Mouse (Mus musculus) heart, embryonic 15.5 days (tissue): ENCODE measurements around the gene Ptprb. TPM values are rescaled to one million over a fixed set of nuclear protein-coding genes. Genes with fewer than 3 reads are reported as not detected.

Experiments
- ATAC-seq: fragments of 200-750 bp; cut with Nextera tagmentation; replicated peaks from 2 replicates; pipeline ENCODE4 v1.8.0; 2017; ENCODE audit warnings: low read depth, moderate TSS enrichment; ENCODE audit not compliant: insufficient number of reproducible peaks, insufficient read depth, low FRiP score
- H3K27ac ChIP-seq: fragments of 300-500 bp; sonication (generic); 2 replicates; pipeline ENCODE4 v1.5.1; 2015; ENCODE audit warnings: mild to moderate bottlenecking, inconsistent platforms
- H3K27me3 ChIP-seq: fragments of 300-500 bp; sonication (generic); 2 replicates; pipeline ENCODE4 v1.6.1; 2015; ENCODE audit warnings: inconsistent platforms
- H3K36me3 ChIP-seq: fragments of 300-500 bp; sonication (generic); 2 replicates; pipeline ENCODE4 v1.6.1; 2015; ENCODE audit warnings: mild to moderate bottlenecking, inconsistent platforms
- H3K4me1 ChIP-seq: fragments of 300-500 bp; sonication (generic); replicated peaks from 2 replicates; pipeline ENCODE4 v1.6.1; 2015; ENCODE audit warnings: inconsistent platforms
- H3K4me2 ChIP-seq: fragments of 300-500 bp; sonication (generic); 2 replicates; pipeline ENCODE4 v1.6.1; 2015; ENCODE audit warnings: inconsistent platforms, mild to moderate bottlenecking, moderate library complexity
- H3K4me3 ChIP-seq: fragments of 300-500 bp; sonication (generic); 2 replicates; pipeline ENCODE4 v1.5.1; 2015; ENCODE audit warnings: mild to moderate bottlenecking, inconsistent platforms
- H3K9ac ChIP-seq: fragments of 300-500 bp; sonication (generic); 2 replicates; pipeline ENCODE4 v1.6.1; 2015; ENCODE audit warnings: mild to moderate bottlenecking, inconsistent platforms
- H3K9me3 ChIP-seq: fragments of 300-500 bp; sonication (generic); replicated peaks from 2 replicates; pipeline ENCODE4 v1.6.1; 2016; ENCODE audit warnings: inconsistent platforms
- WGBS: fragments of 180-500 bp; shearing (Covaris S2); methylation state at CpG from one replicate; pipeline ENCODE4 v1.1.7; 2015; ENCODE audit warnings: mixed read lengths; 5-methylcytosine and 5-hydroxymethylcytosine counted together
- polyA plus RNA-seq: library from polyadenylated mRNA; unstranded; fragments of >200 nt; fragmentation: Nextera tagmentation; extraction: Ambion mirVana; gene quantifications from 2 replicates; pipeline ENCODE4 v1.2.1, GENCODE M21; 2015

Ptprb gene
- polyA plus RNA-seq, 1 experiment from 2014 or later: 6.6 TPM

GRCm38 (mm10) chr10:116297854-116298253, 22.5 kb downstream of the Ptprb start:
- H3K4me1 ChIP-seq: peaks cover 12% of the 10 kb centered on the region
- no peak overlapping the region for H3K9ac ChIP-seq
- H3K9me3 ChIP-seq: no peaks in the 10 kb centered on the region
- peaks cover 15% of the 10 kb centered on the region for H3K27me3 ChIP-seq
- WGBS: 43% methylated on average over 12 of the region's 12 CpGs
- no peak overlapping the region for H3K4me2 ChIP-seq
- H3K4me3 ChIP-seq: no peak overlapping the region
- H3K27ac ChIP-seq: no peak overlapping the region
- no peaks in the 10 kb centered on the region for H3K36me3 ChIP-seq
- no peak for ATAC-seq

GRCm38 (mm10) chr10:116300824-116301223, 25.5 kb downstream of the Ptprb start:
- H3K9me3 ChIP-seq: no peaks in the 10 kb centered on the region
- peak overlapping the region; percentile 30; the same call in 1 of the 2 replicates for H3K9ac ChIP-seq
- peak overlapping the region; percentile 53 for H3K4me3 ChIP-seq
- H3K4me1 ChIP-seq: peaks cover 12% of the 10 kb centered on the region
- 19% methylated on average over 7 of the region's 7 CpGs for WGBS
- no peak overlapping the region for H3K27ac ChIP-seq
- H3K36me3 ChIP-seq: no peaks in the 10 kb centered on the region
- no peak for ATAC-seq
- H3K27me3 ChIP-seq: peaks cover 20% of the 10 kb centered on the region
- peak overlapping the region; percentile 86 for H3K4me2 ChIP-seq

- peak; percentile 69; the same call in 1 of the 2 replicates for ATAC-seq
- WGBS: under 1% methylated on average over 36 of the region's 36 CpGs
- H3K9me3 ChIP-seq: no peaks in the 10 kb centered on the region
Observed at GRCm38 (mm10) chr10:116301258-116301657, 25.9 kb downstream of the Ptprb start.

GRCm38 (mm10) chr10:116304355-116304754, 29.0 kb downstream of the Ptprb start:
- H3K4me1 ChIP-seq: peaks cover 9% of the 10 kb centered on the region
- no peak overlapping the region for H3K4me3 ChIP-seq
- no peaks in the 10 kb centered on the region for H3K36me3 ChIP-seq
- peaks cover 20% of the 10 kb centered on the region for H3K27me3 ChIP-seq
- 83% methylated on average over 4 of the region's 4 CpGs for WGBS
- H3K4me2 ChIP-seq: no peak overlapping the region
- H3K9ac ChIP-seq: no peak overlapping the region
- H3K9me3 ChIP-seq: no peaks in the 10 kb centered on the region
- ATAC-seq: no peak
- no peak overlapping the region for H3K27ac ChIP-seq

More at GRCm38 (mm10) chr10:116301258-116301657, 25.9 kb downstream of the Ptprb start:
- H3K9ac ChIP-seq: peak overlapping the region; percentile 30
- no peaks in the 10 kb centered on the region for H3K36me3 ChIP-seq
- peak overlapping the region; percentile 86 for H3K4me2 ChIP-seq
- H3K4me3 ChIP-seq: peak overlapping the region; percentile 53
- H3K27me3 ChIP-seq: peaks cover 20% of the 10 kb centered on the region
- peaks cover 12% of the 10 kb centered on the region for H3K4me1 ChIP-seq
- peak overlapping the region; percentile 35; the same call in 1 of the 2 replicates for H3K27ac ChIP-seq

GRCm38 (mm10) chr10:116309460-116309859, 34.1 kb downstream of the Ptprb start:
- H3K9me3 ChIP-seq: no peaks in the 10 kb centered on the region
- no peak overlapping the region for H3K9ac ChIP-seq
- no peaks in the 10 kb centered on the region for H3K36me3 ChIP-seq
- H3K27ac ChIP-seq: no peak overlapping the region
- no peak overlapping the region for H3K4me3 ChIP-seq
- WGBS: 69% methylated on average over 2 of the region's 2 CpGs
- no peak for ATAC-seq
- H3K27me3 ChIP-seq: no peaks in the 10 kb centered on the region
- H3K4me2 ChIP-seq: no peak overlapping the region
- H3K4me1 ChIP-seq: peaks cover 10% of the 10 kb centered on the region

- Histone ChIP-seq H3K4me2 (no peak overlapping the region), H3K9me3 (no peaks in the 10 kb centered on the region), H3K4me3 (no peak overlapping the region), H3K27me3 (no peaks in the 10 kb centered on the region), H3K9ac (no peak overlapping the region), H3K36me3 (no peaks in the 10 kb centered on the region), H3K4me1 (peaks cover 10% of the 10 kb centered on the region), H3K27ac (peak overlapping the region; percentile 31; the same call in 1 of the 2 replicates)
- no peak for ATAC-seq
- 28% methylated on average over 11 of the region's 11 CpGs for WGBS
Observed at GRCm38 (mm10) chr10:116310516-116311210, 35.3 kb downstream of the Ptprb start.

- 0 out of 2 replicates have a peak, but pooled peaks cover 3% of the 10 kb centered on the region for H3K4me1 ChIP-seq
- ATAC-seq: no peak
- H3K9me3 ChIP-seq: no peaks in the 10 kb centered on the region
- 18% methylated on average over 12 of the region's 12 CpGs for WGBS
- no peaks in the 10 kb centered on the region for H3K36me3 ChIP-seq
- no peak overlapping the region for H3K9ac ChIP-seq
- no peak overlapping the region for H3K27ac ChIP-seq
- no peak overlapping the region for H3K4me2 ChIP-seq
- H3K27me3 ChIP-seq: 0 out of 2 replicates have a peak, but pooled peaks cover 3% of the 10 kb centered on the region
- no peak overlapping the region for H3K4me3 ChIP-seq
Observed at GRCm38 (mm10) chr10:116319246-116319645, 43.9 kb downstream of the Ptprb start.

- Histone ChIP-seq H3K4me1 (peaks cover 7% of the 10 kb centered on the region), H3K4me2 (no peak overlapping the region), H3K27ac (no peak overlapping the region), H3K4me3 (no peak overlapping the region), H3K9ac (no peak overlapping the region), H3K36me3 (no peaks in the 10 kb centered on the region), H3K27me3 (no peaks in the 10 kb centered on the region), H3K9me3 (no peaks in the 10 kb centered on the region)
- no peak for ATAC-seq
- WGBS: 79% methylated on average over 5 of the region's 5 CpGs
Observed at GRCm38 (mm10) chr10:116329086-116329485, 53.8 kb downstream of the Ptprb start.

GRCm38 (mm10) chr10:116330458-116330857, 55.1 kb downstream of the Ptprb start:
- peaks cover 7% of the 10 kb centered on the region for H3K4me1 ChIP-seq
- H3K9ac ChIP-seq: peak overlapping the region; percentile 36; the same call in 1 of the 2 replicates
- no peaks in the 10 kb centered on the region for H3K27me3 ChIP-seq
- H3K4me3 ChIP-seq: peak overlapping the region; percentile 36
- ATAC-seq: 0 out of 2 replicates have a peak, but pooled peaks have one; percentile 47
- H3K27ac ChIP-seq: no peak overlapping the region
- 15% methylated on average over 5 of the region's 5 CpGs for WGBS
- no peaks in the 10 kb centered on the region for H3K9me3 ChIP-seq
- H3K4me2 ChIP-seq: peak overlapping the region; percentile 73
- no peaks in the 10 kb centered on the region for H3K36me3 ChIP-seq

- no peak for ATAC-seq
- Histone ChIP-seq H3K4me3 (peak overlapping the region; percentile 36), H3K4me1 (peaks cover 7% of the 10 kb centered on the region), H3K9me3 (no peaks in the 10 kb centered on the region), H3K9ac (peak overlapping the region; percentile 36; the same call in 1 of the 2 replicates), H3K27me3 (no peaks in the 10 kb centered on the region), H3K36me3 (no peaks in the 10 kb centered on the region), H3K4me2 (peak overlapping the region; percentile 73), H3K27ac (no peak overlapping the region)
- 24% methylated on average over 23 of the region's 23 CpGs for WGBS
Observed at GRCm38 (mm10) chr10:116330961-116331510, 55.7 kb downstream of the Ptprb start.

DNA sequence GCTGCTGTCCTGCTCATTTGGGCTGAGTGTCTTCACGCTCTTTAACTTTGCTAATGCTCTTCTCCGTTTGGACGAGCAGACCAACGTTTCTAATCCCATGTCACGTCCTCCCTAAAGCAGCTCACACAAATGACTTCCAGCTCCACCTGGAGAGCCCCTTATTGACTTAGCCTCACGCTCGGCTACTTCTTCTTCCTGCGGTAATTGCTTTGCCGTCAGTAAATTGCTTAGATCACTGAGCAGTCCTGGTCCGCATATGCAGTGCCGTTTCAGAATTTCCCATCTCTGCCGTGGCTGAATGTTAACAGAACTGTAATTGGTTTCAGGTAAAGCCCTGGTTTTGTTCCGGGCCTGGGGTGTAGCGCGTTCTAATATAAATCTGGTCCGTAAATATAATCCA, 58.3 kb downstream of the Ptprb start:
- Histone ChIP-seq H3K36me3 (no peaks in the 10 kb centered on the region), H3K27ac (no peak overlapping the region), H3K4me2 (no peak overlapping the region), H3K27me3 (no peaks in the 10 kb centered on the region), H3K9me3 (no peaks in the 10 kb centered on the region), H3K9ac (no peak overlapping the region), H3K4me1 (peaks cover 7% of the 10 kb centered on the region), H3K4me3 (no peak overlapping the region)
- ATAC-seq: no peak
- WGBS: 79% methylated on average over 16 of the region's 16 CpGs
